Mouse (Mus musculus) stomach, postnatal 0 days (tissue): ENCODE results near the gene Rce1. TPM values are rescaled to one million over a fixed set of nuclear protein-coding genes. Genes with fewer than 3 reads are reported as not detected.
A peak's percentile ranks its signal among the peaks of the same experiment; 100 is the strongest.

Experiments
- ATAC-seq: fragments of 200-750 bp; cut with Nextera tagmentation; 2 replicates; pipeline ENCODE4 v1.8.0; 2017; ENCODE audit not compliant: low FRiP score, low TSS enrichment
- DNase-seq: peaks from one replicate; pipeline ENCODE4 v3.0.0-alpha.2; 2016; ENCODE audit warnings: low spot score
- H3K27ac ChIP-seq: fragments of 300-500 bp; sonication (generic); replicated peaks from 2 replicates; pipeline ENCODE4 v1.5.1; 2014; ENCODE audit warnings: mild to moderate bottlenecking, control low read depth
- H3K27me3 ChIP-seq: fragments of 300-500 bp; sonication (generic); 2 replicates; pipeline ENCODE4 v1.6.1; 2014; ENCODE audit warnings: low read length; ENCODE audit not compliant: control insufficient read depth, insufficient read depth
- H3K36me3 ChIP-seq: fragments of 300-500 bp; sonication (generic); 2 replicates; pipeline ENCODE4 v1.6.1; 2014; ENCODE audit warnings: low read length, mixed read lengths; ENCODE audit not compliant: control insufficient read depth, insufficient read depth
- H3K4me1 ChIP-seq: fragments of 300-500 bp; sonication (generic); replicated peaks from 2 replicates; pipeline ENCODE4 v1.6.1; 2014; ENCODE audit warnings: antibody characterized with exemption; ENCODE audit not compliant: control insufficient read depth, insufficient read depth
- H3K4me2 ChIP-seq: fragments of 300-500 bp; sonication (generic); replicated peaks from 2 replicates; pipeline ENCODE4 v1.6.1; 2014; ENCODE audit warnings: low read depth, mild to moderate bottlenecking, control low read depth, moderate library complexity
- H3K4me3 ChIP-seq: fragments of 300-500 bp; sonication (generic); 2 replicates; pipeline ENCODE4 v1.5.1; 2014; ENCODE audit warnings: low read depth, low read length, control low read depth
- H3K9ac ChIP-seq: fragments of 300-500 bp; sonication (generic); 2 replicates; pipeline ENCODE4 v1.6.1; 2014; ENCODE audit warnings: mild to moderate bottlenecking, low read length, control low read depth, mixed read lengths
- H3K9me3 ChIP-seq: fragments of 300-500 bp; sonication (generic); 2 replicates; pipeline ENCODE4 v1.6.1; 2016; ENCODE audit warnings: low read length; ENCODE audit not compliant: control insufficient read depth
- CTCF ChIP-seq: IDR thresholded peaks from 2 replicates; pipeline ENCODE4 v1.5.1; 2016; ENCODE audit warnings: antibody characterized with exemption, low read depth, mild to moderate bottlenecking, moderate library complexity
- EP300 ChIP-seq: optimal IDR thresholded peaks from 2 replicates; pipeline ENCODE3; 2016; ENCODE audit warnings: antibody characterized with exemption
- WGBS: fragments of 180-500 bp; shearing (Covaris S2); extraction: QIAGEN DNeasy Blood & Tissue Kit; methylation state at CpG from one replicate; pipeline ENCODE4 v1.1.7; 2014; 5-methylcytosine and 5-hydroxymethylcytosine counted together
- polyA plus RNA-seq: library from polyadenylated mRNA; unstranded; fragments of >200 nt; fragmentation: Nextera tagmentation; extraction: Ambion mirVana; gene quantifications from 2 replicates; pipeline ENCODE4 v1.2.1, GENCODE M21; 2015

Gene Rce1
- polyA plus RNA-seq, 1 experiment from 2014 or later, result 46.4 TPM

- no peak for ATAC-seq
- H3K4me3 ChIP-seq, result no peak overlapping the region
- 92% methylated on average over 12 of the region's 12 CpGs for WGBS
- no peaks in the 10 kb centered on the region for H3K9me3 ChIP-seq
- DNase-seq, result no peak
- 0 out of 2 replicates have a peak, but pooled peaks cover 5% of the 10 kb centered on the region for H3K4me1 ChIP-seq
- TF ChIP-seq EP300 (no peak), CTCF (no peak)
- peaks cover 9% of the 10 kb centered on the region; the same call in 1 of the 2 replicates for H3K36me3 ChIP-seq
- H3K4me2 ChIP-seq, result no peak overlapping the region
- no peaks in the 10 kb centered on the region for H3K27me3 ChIP-seq
- H3K27ac ChIP-seq, result no peak overlapping the region
- no peak overlapping the region for H3K9ac ChIP-seq
These were observed 1.4 kb downstream of the Rce1 start for GRCm38 (mm10) chr19:4624006-4624405.

DNA sequence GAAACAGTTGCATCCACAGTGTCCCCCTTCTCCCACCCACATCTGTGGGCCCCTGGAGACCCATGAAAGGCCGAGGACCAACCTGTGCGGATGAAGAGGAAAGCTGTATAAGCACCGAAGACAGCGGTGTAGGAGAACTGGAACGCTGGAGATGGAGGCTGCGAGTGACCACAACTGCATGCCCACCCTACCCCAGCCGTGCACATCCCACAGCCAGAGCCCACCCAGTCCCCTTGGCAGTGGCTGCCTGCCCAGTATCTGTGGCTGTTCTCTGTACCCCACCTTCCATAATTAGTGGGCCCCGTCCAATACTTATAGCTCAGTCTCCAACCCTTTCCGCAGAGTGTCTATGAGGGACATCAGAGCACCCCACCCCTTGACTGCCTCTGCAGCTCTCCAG, 2.0 kb downstream of the Rce1 start:
- no peak for TF ChIP-seq EP300
- TF ChIP-seq CTCF, result no peak

DNA sequence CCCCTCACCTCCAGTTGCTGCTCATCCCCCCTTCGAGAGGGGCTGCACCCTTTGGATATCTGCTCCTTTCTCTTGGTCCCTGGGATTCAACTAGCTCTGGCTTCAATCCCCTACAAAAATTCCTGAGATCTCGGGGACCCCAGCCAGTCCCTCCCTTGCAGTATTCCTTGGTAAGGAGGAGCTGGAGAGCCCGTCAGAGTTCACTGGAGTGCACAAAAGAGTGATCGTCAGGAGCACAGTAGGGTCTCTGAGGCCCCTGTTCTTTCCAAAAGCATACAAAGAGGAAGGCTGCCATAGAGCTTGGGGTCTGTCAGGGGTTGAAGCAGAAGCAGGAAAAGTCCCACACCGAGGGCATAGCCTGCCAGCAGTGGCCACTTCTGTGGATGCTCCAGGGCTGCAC, 2.7 kb downstream of the Rce1 start:
- no peak for TF ChIP-seq EP300
- no peak for TF ChIP-seq CTCF
- WGBS, result 83% methylated on average over 5 of the region's 5 CpGs
- Histone ChIP-seq H3K9ac (no peak overlapping the region), H3K4me3 (no peak overlapping the region), H3K36me3 (peaks cover 9% of the 10 kb centered on the region; the same call in 1 of the 2 replicates), H3K27me3 (no peaks in the 10 kb centered on the region), H3K9me3 (no peaks in the 10 kb centered on the region), H3K4me1 (0 out of 2 replicates have a peak, but pooled peaks cover 5% of the 10 kb centered on the region), H3K27ac (no peak overlapping the region), H3K4me2 (no peak overlapping the region)
- DNase-seq, result no peak
- no peak for ATAC-seq

More for the DNA sequence above, 2.0 kb downstream of the Rce1 start:
- Histone ChIP-seq H3K27ac (no peak overlapping the region), H3K36me3 (peaks cover 9% of the 10 kb centered on the region; the same call in 1 of the 2 replicates), H3K9me3 (no peaks in the 10 kb centered on the region), H3K4me3 (no peak overlapping the region), H3K4me2 (no peak overlapping the region), H3K4me1 (0 out of 2 replicates have a peak, but pooled peaks cover 5% of the 10 kb centered on the region), H3K27me3 (no peaks in the 10 kb centered on the region), H3K9ac (no peak overlapping the region)
- WGBS, result 94% methylated on average over 9 of the region's 9 CpGs
- ATAC-seq (no peak), DNase-seq (no peak)

- Histone ChIP-seq H3K4me1 (0 out of 2 replicates have a peak, but pooled peaks cover 2% of the 10 kb centered on the region), H3K36me3 (peaks cover 9% of the 10 kb centered on the region; the same call in 1 of the 2 replicates), H3K9ac (no peak overlapping the region), H3K27me3 (no peaks in the 10 kb centered on the region), H3K27ac (no peak overlapping the region), H3K4me2 (no peak overlapping the region), H3K4me3 (no peak overlapping the region), H3K9me3 (no peaks in the 10 kb centered on the region)
- no peak for ATAC-seq
- no peak for DNase-seq
- 91% methylated on average over 7 of the region's 7 CpGs for WGBS
- TF ChIP-seq CTCF, result no peak
- no peak for TF ChIP-seq EP300
These were observed 4.7 kb downstream of the Rce1 start for GRCm38 (mm10) chr19:4620721-4621120.

GRCm38 (mm10) chr19:4619461-4619860, 6.0 kb downstream of the Rce1 start:
- Histone ChIP-seq H3K4me2 (no peak overlapping the region), H3K4me1 (0 out of 2 replicates have a peak, but pooled peaks cover 2% of the 10 kb centered on the region), H3K9me3 (no peaks in the 10 kb centered on the region), H3K27me3 (no peaks in the 10 kb centered on the region), H3K27ac (no peak overlapping the region), H3K4me3 (no peak overlapping the region), H3K9ac (no peak overlapping the region), H3K36me3 (peaks cover 9% of the 10 kb centered on the region; the same call in 1 of the 2 replicates)
- TF ChIP-seq CTCF (no peak), EP300 (no peak)
- ATAC-seq, result no peak
- 77% methylated on average over 10 of the region's 10 CpGs for WGBS
- no peak for DNase-seq

DNA sequence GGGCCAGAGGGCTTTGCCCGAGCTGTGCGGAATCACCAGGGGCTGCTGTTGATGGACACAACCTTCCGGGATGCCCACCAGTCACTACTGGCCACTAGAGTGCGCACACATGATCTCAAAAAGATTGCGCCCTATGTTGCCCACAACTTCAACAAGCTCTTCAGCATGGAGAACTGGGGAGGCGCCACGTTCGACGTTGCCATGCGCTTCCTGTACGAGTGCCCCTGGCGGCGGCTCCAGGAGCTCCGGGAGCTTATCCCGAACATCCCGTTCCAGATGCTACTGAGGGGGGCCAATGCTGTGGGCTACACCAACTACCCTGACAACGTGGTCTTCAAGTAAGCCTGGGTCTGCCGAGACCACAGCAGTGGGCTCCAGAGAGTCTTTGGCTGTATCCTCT, 7.3 kb downstream of the Rce1 start:
- no peak overlapping the region for H3K4me3 ChIP-seq
- 28% methylated on average over 18 of the region's 18 CpGs for WGBS

More for the DNA sequence above, 7.3 kb downstream of the Rce1 start:
- Histone ChIP-seq H3K36me3 (peaks cover 12% of the 10 kb centered on the region; the same call in 1 of the 2 replicates), H3K27me3 (no peaks in the 10 kb centered on the region), H3K9ac (no peak overlapping the region), H3K9me3 (no peaks in the 10 kb centered on the region), H3K27ac (no peak overlapping the region), H3K4me1 (0 out of 2 replicates have a peak, but pooled peaks cover 2% of the 10 kb centered on the region), H3K4me2 (no peak overlapping the region)
- peak; percentile 68 for TF ChIP-seq CTCF
- no peak for TF ChIP-seq EP300
- peak; percentile 50 for DNase-seq
- ATAC-seq, result no peak
